Mouse (Mus musculus): ENCODE results near the gene Gm21964.

- TF ChIP-seq CTCF (IDR thresholded peaks at IDR 0.05; ENCODE audit: extremely low read depth, insufficient read depth, low read length), result no peak
- TF ChIP-seq POLR2A (IDR thresholded peaks at IDR 0.05; ENCODE audit: extremely low read depth, insufficient read depth, low read length), result no peak
Observed at GRCm38 (mm10) chr8:110101676-110102075, 669 bp downstream of the Gm21964 start.

Measured in cortical plate, adult 2 months (tissue).